Mouse (Mus musculus) embryonic stem cell, embryonic (primary cell): ENCODE data around the gene Hoxb5.

Source experiments
- CTCF ChIA-PET, 4 experiments: fragments of 300-600 bp in 2 of 4; fragments of 350-600 bp in 2 of 4; sonication (Branson Sonifier 250); formaldehyde crosslinking; loops; one replicate each; lab custom pipeline; 2022; ENCODE audit warnings: inconsistent platforms in 2 of 4; lab: Charles Lee
- POLR2A ChIA-PET, 4 experiments: fragments of 300-600 bp in 2 of 4; fragments of 350-600 bp in 2 of 4; sonication (Branson Sonifier 250); formaldehyde crosslinking; loops; one replicate each; lab custom pipeline; 2022; ENCODE audit warnings: antibody characterized with exemption in 4 of 4, inconsistent platforms in 1 of 4; lab: Charles Lee

Gene Hoxb5

DNA sequence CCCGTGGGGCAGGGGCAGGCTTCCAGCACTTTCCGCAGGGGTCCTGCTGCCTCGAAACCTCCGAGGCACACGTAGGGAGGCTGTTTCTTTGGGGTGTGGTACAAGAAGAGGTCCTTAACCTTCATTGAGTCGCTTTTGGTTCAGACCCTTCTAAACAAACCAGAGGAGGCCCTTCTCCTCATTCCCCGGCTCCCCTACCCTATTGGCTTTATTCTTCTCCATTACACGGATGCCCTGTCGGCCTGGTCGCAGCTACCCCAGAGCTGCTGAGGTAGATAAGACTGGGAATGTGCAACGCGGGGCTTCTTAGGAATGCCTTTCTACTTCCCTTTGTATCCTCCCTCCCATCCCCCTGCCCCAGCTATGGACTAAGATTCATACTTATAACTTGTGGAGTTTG lies 23.6 kb downstream of the Hoxb5 start:
- ChIA-PET CTCF (interaction anchor here in 3 of 4 experiments (0.5 to 1.4 kb wide), 7 partner anchors 18 to 64 kb away, joined by 3 to 6 read pairs (median 3); partner anchors contain the start of gene Hoxb5 (in 1 of the 3)), POLR2A (interaction anchor here in 2 of 4 experiments (0.7 to 1.9 kb wide), 5 partner anchors 10 to 47 kb away, joined by 3 to 5 read pairs (median 3); no protein-coding TSS in a partner anchor)

DNA sequence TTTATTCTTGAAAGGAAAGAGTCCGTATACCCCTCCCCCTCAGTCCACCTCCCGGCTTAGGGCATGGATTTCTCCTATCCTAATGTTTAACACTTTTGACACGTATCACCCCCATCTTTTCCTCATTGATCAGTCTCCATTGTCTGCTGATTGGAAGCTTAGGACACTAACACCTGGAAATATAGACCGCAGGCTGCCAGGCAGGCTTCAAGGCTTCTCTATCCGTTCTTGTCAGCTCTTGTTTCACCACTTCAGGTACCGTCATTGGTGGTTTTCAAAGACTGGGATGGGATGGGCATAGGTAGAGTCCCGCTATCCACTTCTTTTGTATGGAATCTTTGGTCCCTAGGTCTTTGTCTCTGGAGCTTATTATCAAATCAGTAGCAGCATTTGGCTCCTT lies 24.0 kb downstream of the Hoxb5 start:
- ChIA-PET CTCF (interaction anchor here in 3 of 4 experiments (0.5 to 1.4 kb wide), 5 partner anchors 17 to 65 kb away, joined by 3 to 4 read pairs (median 3); no protein-coding TSS in a partner anchor), POLR2A (interaction anchor here in 2 of 4 experiments (0.7 to 1.9 kb wide), 5 partner anchors 11 to 47 kb away, joined by 3 to 5 read pairs (median 3); no protein-coding TSS in a partner anchor)

DNA sequence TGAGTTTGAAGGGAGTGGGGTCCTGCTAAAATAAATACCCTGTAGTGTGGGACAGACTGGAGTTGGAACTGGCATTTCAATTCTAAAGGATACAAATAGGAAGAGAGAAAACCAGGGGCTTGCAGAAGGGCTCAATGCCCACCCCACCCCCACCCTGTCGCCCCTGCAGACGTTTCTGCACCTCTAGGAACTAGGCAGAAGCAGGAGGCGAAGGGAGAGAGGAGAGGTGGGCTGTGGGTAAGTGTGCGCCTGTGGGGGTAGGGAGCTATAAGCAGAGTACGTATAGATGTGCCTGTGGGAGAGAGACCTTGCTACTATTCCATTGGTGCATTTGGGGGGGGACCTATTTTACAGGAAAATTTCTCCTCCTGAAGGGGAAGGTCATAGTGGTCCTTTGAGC lies 24.6 kb downstream of the Hoxb5 start:
- ChIA-PET POLR2A (no interaction called here), CTCF (interaction anchor here in 1 of 4 experiments (1.4 kb wide), 1 partner anchor 25 kb away, joined by 3 read pairs; no protein-coding TSS in a partner anchor)

DNA sequence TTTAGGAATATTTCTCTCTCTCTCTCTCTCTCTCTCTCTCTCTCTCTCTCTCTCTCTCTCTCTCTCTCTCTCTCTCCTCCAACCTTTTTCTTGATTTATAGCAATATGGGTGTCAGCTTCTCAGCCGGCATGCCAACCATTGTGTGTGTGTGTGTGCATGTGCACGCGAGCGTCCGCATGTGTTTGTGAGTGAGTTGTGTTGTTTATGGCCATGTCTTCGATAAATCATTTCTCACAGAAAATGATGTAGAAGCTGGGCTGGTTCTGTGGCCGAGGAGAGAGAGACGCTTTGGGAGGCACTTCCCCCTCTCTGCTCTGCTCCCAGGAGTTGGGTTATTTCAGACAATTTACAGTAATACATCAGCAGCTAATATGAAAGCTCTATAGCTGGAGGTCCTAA lies 25.5 kb downstream of the Hoxb5 start:
- ChIA-PET POLR2A (interaction anchor here in 2 of 4 experiments (0.7 to 0.8 kb wide), 2 partner anchors 13 to 25 kb away, joined by 3 read pairs; no protein-coding TSS in a partner anchor), CTCF (interaction anchor here in 1 of 4 experiments (1.1 kb wide), 1 partner anchor 50 kb away, joined by 3 read pairs; no protein-coding TSS in a partner anchor)

DNA sequence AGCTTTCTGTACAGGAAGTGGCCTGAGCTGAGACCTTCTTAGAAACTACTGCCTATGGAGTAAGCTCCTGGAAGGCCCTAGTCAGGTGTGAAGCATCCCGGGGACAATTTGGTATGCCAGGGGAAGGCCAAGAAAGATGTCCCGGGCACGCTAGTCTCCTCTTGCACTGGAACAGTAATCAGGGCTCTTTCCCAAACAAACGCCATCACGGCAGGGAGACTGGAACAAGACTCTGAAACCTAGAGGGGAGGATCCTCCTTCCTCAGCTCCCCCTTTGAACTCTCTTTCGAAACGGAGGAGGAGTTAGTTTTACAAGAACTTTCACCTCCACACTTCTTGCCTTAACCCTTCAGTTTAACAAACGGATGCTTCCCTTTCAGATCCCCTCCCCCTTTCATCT lies 29.0 kb downstream of the Hoxb5 start:
- POLR2A ChIA-PET = interaction anchor here in 2 of 4 experiments (0.8 to 2.5 kb wide), 6 partner anchors 9 to 18 kb away, joined by 3 to 12 read pairs (median 4); partner anchors contain the start of gene Hoxb4 (in 1 of the 2)
- CTCF ChIA-PET = interaction anchor here in 2 of 4 experiments (0.6 to 1.1 kb wide), 6 partner anchors 10 to 260 kb away, joined by 3 to 4 read pairs (median 3); partner anchors contain the start of gene Hoxb2 (in 1 of the 2)

DNA sequence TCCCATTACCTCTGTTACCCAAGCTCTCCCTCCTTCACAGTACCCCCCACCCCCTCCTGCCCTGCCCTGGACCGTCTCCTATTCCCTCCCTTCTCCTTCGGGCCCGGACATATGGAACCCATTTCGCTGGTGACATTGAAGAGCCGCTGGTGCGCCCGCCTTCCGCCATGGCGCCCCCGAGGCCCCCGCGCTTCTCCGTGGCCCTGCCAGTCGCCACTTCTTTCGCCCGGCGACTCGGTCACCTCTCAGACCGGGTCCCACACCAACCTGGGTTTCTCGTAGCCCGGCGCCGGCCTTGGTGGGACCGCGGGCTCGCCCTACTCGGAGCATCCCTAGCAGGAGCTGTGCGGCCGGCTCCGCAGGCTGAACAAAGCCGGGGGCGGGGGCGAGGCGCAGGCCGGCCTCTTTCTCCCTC lies 29.5 kb downstream of the Hoxb5 start:
- CTCF ChIA-PET = interaction anchor here in 3 of 4 experiments (0.7 to 1.6 kb wide), 7 partner anchors 9 to 259 kb away, joined by 3 to 6 read pairs (median 3); partner anchors contain the start of gene Hoxb5 (in 1 of the 3)
- POLR2A ChIA-PET = interaction anchor here in 2 of 4 experiments (0.8 to 2.5 kb wide), 6 partner anchors 8 to 28 kb away, joined by 3 to 12 read pairs (median 3); partner anchors contain the start of gene Hoxb4 (in 1 of the 2)

DNA sequence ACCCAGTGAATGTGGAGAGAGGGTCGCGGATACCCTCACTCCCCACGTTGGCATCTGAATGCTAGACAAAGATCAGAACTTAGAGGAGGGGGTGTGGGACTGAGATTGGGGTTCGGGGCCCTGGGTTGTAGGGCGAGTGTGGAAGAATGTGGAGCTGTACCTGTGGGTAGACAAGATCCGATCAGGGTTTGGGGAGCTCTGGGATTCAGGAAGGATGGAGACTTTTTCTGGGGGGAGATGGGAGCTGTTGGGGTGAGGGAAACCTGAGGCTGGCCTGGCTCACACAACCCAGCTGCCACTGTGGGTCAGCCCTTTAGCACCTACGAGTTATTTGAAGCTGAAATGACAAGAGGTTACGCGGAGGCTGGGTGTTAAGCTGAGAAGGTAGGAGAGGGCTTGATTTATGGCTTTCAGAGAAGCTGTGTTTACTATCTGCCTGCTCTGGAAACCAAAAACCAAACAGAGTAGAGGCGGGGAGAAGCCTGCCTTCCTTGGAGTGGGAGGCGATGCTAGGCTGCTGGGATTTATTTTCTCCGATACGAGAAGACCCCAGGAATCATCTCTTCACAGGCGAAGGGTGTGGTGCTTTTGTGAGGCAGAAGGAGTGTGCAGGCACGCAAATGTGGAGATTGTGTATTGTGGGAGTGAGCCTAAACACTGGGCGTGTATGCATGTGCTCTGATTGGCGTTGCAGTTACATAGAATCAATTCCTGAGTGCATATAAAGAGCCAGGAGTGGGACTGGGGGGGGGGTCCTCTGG lies 30.3 kb downstream of the Hoxb5 start:
- CTCF ChIA-PET = interaction anchor here in 2 of 4 experiments (0.9 to 1.6 kb wide), 7 partner anchors 8 to 74 kb away, joined by 3 to 6 read pairs (median 3); partner anchors contain the start of gene Hoxb5 (in 1 of the 2)
- POLR2A ChIA-PET = interaction anchor here in 3 of 4 experiments (0.6 to 2.5 kb wide), 8 partner anchors 8 to 1156 kb away, joined by 3 to 12 read pairs (median 3); no protein-coding TSS in a partner anchor

DNA sequence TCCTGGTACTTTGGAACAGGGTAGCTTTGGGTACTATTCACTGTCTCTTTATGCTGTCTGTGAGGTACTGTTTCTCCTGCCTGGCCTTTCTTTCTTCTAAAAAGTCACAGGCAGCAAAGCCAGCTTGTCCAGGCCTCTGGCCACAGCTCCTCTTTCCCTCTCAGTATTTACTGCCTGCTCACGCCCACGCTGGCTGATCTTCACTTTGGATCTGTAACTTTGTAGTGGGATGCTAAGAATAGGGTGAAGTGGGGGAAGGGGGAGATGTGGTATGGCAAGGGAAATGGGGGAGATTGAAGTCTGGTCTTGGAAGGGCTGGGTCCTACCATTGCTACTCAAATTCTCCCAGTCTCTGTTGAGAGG lies 30.8 kb downstream of the Hoxb5 start:
- CTCF ChIA-PET = interaction anchor here in 3 of 4 experiments (0.5 to 1.6 kb wide), 6 partner anchors 10 to 100 kb away, joined by 3 to 6 read pairs (median 3); partner anchors contain the start of gene Hoxb5 (in 1 of the 3)
- POLR2A ChIA-PET = interaction anchor here in 2 of 4 experiments (0.6 to 1.7 kb wide), 5 partner anchors 8 to 1156 kb away, joined by 3 to 7 read pairs (median 3); no protein-coding TSS in a partner anchor

DNA sequence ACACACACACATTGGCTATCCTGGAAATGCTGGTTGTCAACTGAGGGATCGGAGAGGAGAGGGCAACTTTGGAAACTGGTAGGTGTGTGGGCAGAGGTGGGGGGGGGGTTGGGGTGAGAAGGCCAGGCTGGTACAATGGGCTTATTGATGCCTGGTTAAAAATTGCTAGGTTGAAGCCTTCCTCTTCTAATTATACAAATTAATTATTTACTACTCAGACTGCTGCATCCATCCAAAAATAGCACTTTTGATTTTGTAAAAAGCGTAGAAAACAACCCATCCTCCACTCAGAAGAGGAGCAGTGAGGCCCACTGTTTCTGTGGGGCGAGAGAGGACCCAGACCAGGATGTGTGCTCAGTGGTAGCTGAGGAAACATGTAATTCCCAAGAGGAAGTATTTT lies 31.9 kb downstream of the Hoxb5 start:
- CTCF ChIA-PET = interaction anchor here in 1 of 4 experiments (0.7 kb wide), 1 partner anchor 9 kb away, joined by 3 read pairs; no protein-coding TSS in a partner anchor
- POLR2A ChIA-PET = interaction anchor here in 1 of 4 experiments (0.5 kb wide), 1 partner anchor 144 kb away, joined by 3 read pairs; no protein-coding TSS in a partner anchor

DNA sequence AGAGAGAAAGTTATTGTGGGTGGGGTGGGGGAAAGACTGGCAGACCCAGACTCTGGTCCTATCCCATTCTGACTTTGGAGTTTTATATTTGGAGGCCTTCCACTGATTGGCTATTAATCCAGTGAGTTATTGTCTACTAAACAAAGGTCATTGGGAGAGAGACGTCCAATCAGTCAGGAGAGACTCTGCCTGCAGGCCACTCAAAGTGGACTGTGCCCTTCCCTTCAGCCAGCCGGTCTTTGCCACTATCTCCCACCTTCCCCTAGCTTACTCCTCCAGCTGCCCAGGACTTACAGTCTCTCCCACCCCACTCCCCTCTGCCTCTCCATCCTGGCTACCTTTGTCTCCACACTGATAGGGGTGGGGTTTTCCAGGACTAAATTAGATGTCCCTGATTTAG lies 33.5 kb downstream of the Hoxb5 start:
- ChIA-PET CTCF (interaction anchor here in 1 of 4 experiments (1.0 to 1.3 kb wide), 2 partner anchors 52 to 58 kb away, joined by 3 read pairs; no protein-coding TSS in a partner anchor), POLR2A (interaction anchor here in 1 of 4 experiments (1.7 to 2.2 kb wide), 2 partner anchors 11 to 34 kb away, joined by 4 to 8 read pairs; partner anchors contain the start of gene Hoxb5)

DNA sequence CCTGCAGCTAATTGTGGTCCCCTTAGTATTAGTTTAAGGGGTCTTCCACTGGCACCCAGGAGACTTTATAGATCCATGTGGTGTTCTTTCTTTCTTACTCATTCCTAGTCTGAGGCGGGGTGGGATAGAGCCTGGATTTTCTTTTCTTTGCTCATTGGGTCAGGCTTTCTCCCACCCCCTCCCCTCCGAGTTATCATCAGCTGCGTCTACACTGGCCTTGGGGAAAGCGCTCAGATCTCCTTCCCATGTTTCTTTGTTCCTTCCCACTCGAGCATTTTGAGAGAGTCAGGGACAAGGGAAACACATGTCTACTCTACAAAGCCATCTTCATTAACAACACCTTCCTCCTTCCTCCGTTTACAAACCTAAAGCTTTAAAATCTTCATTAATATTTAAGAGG lies 33.9 kb downstream of the Hoxb5 start:
- ChIA-PET CTCF (interaction anchor here in 3 of 4 experiments (0.6 to 1.3 kb wide), 5 partner anchors 33 to 765 kb away, joined by 3 to 5 read pairs (median 4); no protein-coding TSS in a partner anchor), POLR2A (interaction anchor here in 1 of 4 experiments (0.6 to 2.2 kb wide), 3 partner anchors 11 to 34 kb away, joined by 4 to 8 read pairs (median 4); partner anchors contain the start of gene Hoxb5)

DNA sequence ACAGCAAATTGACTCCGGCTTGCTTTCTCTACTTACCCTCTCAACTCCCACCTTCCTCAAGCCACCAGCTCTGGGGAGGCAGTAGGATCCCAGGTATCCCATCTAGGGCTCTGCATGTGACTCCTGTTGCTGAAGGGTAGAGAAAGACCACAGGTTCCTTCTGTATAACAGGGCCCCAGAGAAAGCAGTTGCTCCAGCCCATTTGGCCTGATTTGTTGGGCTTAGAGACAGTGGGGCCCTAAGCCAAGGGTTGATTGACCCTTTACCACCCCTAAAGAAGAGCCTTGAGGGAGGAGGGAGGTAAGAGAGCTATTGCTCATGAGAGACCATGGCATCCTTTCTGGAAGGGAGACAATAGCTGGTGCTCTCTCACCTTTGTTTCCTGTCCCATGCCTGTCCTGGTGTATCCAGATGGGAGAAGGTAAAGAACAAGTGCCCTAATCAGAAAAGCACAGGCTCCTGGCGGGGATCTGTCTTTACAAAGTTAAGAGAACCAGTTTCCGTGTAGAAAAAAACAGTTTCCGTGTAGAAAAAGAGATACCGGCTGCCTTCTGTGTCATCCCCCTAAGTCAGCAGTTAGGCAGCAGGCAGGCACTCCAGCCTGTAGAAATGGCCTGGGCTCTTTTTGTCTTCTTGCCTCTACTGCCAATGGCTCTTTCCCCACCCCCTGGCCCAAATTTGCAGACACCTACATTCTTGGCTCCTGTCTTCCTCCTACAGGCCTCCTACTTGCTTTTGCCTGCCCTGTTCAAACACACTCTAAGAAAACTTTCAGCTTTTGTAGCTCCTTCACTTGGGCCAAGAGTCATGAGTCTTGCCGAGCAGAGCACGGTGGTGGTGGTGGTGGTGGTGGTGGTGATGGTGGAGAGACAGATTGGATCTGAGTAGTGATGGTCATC lies 36.1 kb downstream of the Hoxb5 start:
- POLR2A ChIA-PET = interaction anchor here in 1 of 4 experiments (1.1 to 2.2 kb wide), 3 partner anchors 9 to 36 kb away, joined by 3 to 8 read pairs (median 5); partner anchors contain the start of gene Hoxb5
- CTCF ChIA-PET = interaction anchor here (0.6 to 1.2 kb wide), 6 partner anchors 15 to 559 kb away, joined by 3 to 4 read pairs (median 3); no protein-coding TSS in a partner anchor

DNA sequence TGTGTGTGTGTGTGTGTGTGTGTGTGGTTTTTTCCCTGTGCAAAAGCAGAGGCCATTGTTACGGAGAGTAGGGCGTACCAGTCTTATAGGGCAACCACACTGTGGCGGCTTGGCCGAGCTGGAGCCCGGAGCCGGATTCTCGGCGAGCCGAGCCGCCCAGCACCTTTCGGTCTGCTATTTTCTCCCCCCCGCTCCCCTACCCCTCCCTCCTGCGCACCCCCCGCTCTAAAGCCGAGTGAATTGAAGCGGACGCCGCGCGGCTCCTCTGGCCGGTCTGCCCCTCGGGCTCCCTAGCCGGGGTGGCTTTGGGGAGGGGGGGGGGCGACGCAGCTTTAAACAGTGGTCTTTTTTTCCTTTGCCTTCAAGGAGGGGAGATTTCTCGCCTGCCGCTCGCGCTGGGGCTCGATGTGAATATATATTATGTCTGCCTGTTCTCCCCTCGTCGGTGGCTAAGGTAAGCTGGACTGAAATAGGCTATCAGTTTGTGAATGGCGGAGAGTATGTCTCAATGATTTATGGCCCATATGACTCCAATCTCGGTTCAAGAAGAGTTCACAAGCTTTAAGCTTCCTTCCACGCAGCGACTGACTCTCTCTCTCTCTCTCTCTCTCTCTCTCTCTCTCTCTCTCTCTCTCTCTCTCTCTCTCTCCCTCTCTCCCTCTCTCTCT lies 37.7 kb downstream of the Hoxb5 start:
- ChIA-PET CTCF (interaction anchor here (0.5 to 1.8 kb wide), 11 partner anchors 8 to 575 kb away, joined by 3 to 4 read pairs (median 3); partner anchors contain the start of genes Hoxb2 (in 1 of the 4) and Hoxb5 (in 1 of the 4)), POLR2A (interaction anchor here (0.7 to 2.7 kb wide), 11 partner anchors 8 to 961 kb away, joined by 3 to 12 read pairs (median 3); no protein-coding TSS in a partner anchor)

DNA sequence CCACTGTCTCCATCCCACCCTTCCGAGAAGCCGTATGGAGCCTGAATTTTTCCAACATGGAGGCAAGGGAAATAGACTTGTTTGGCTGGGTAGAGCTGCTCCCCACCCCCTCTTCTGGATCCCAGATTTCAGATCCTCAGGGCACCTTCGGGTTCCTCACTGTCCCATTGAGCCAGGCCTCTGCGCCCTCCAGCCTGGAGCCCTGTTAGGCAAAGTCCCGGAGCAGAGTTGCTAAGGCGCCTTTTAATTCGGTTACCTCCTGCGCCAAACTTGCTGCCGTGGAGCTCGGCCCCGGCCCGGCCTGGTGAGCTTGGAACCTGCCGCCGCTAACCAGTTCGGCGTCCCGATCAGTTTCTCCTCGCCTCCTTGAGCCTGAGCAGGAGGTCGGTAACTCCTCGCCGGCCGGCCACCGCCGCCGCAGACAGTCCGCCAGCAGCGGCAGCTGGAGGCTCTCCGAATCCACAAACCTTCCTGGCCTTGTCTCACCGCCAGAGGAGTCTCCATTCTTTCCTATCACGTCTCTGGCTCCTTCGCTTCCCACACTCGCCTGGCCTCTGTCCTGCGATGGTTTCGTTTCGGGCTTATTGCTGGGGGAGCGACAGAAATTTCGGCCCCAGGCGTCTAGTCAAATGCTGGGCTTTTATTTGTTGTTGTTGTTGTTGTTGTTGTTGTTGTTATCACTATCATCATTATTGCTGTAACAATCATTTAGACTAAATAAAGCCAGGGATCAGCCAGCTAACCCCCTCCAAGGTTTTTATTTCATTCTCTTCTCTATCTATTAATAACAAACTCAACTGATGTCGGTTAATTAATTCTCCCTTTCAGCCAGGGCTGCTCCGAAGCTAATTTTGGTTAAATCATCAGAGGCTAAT lies 38.8 kb downstream of the Hoxb5 start:
- ChIA-PET POLR2A (interaction anchor here (0.7 to 2.7 kb wide), 10 partner anchors 8 to 960 kb away, joined by 3 to 12 read pairs (median 3); no protein-coding TSS in a partner anchor), CTCF (interaction anchor here in 3 of 4 experiments (0.5 to 1.8 kb wide), 13 partner anchors 9 to 80 kb away, joined by 3 to 5 read pairs (median 3); partner anchors contain the start of genes Hoxb1 (in 1 of the 3) and Hoxb5 (in 1 of the 3))

DNA sequence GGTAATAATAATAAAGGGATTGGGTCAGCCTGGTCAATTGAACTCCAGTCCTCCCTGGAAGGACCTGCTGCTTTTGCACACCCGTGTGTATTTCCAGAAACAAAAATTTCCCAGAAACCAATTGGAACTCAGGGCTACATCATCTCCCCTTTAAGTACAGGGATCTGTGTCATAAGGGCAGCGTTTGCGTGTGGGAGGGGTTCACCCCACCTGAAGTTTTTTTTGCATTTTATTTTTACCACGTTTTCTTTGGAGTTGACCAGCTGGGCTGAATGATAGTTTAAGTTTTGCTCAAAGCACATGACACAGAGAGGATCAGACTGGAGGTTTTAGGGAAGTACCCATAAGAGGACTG lies 39.4 kb downstream of the Hoxb5 start:
- POLR2A ChIA-PET = interaction anchor here in 2 of 4 experiments (0.9 to 2.7 kb wide), 3 partner anchors 9 to 10 kb away, joined by 3 to 12 read pairs (median 4); no protein-coding TSS in a partner anchor
- CTCF ChIA-PET = interaction anchor here in 3 of 4 experiments (0.5 to 1.8 kb wide), 5 partner anchors 11 to 51 kb away, joined by 3 to 4 read pairs (median 4); partner anchors contain the start of gene Hoxb5 (in 1 of the 3)
